ENCODE assay signal across 8 mouse cellular contexts in the genomic region with DNA sequence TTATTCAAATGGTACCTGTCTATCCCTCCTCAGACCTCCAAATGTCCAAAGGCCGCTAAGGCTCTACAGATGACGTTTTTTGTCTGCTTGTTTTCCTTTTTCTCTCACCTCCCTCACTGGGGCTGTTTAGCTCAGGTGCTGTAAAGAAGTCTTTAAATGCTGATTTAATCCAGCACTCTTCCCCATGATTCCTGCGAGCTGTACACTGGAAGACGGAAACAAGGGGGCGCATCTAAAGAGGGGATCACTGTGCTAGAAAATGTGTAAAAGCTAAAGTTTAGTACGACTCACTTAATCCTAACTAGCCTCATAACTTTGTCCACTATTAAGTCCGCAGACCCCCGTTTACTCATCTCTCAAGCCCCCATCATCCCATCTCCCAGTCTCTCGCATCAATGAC. TPM values are rescaled to one million over a fixed set of nuclear protein-coding genes. Genes with fewer than 3 reads are reported as not detected.
A peak's percentile ranks its signal among the peaks of the same experiment; 100 is the strongest.
DNase-seq lines count a peak whose midpoint lies in the region; ATAC-seq lines count a peak whose summit lies in the region.

No protein-coding gene starts in this region.

- H3K27me3 ChIP-seq in lung, embryonic 15.5 days = no peaks in the 10 kb centered on the region
- H3K27me3 ChIP-seq in embryonic facial prominence, embryonic 10.5 days (replicated peaks; ENCODE audit: low read depth, poor library complexity, severe bottlenecking) = no peaks in the 10 kb centered on the region
- no peaks in the 10 kb centered on the region for H3K27me3 ChIP-seq in intestine, embryonic 15.5 days (replicated peaks)
- H3K27me3 ChIP-seq in midbrain, embryonic 13.5 days = no peaks in the 10 kb centered on the region

- WGBS in lung, embryonic 15.5 days = 26% methylated on average over 9 of the region's 9 CpGs
- 27% methylated on average over 9 of the region's 9 CpGs for WGBS in embryonic facial prominence, embryonic 10.5 days
- 28% methylated on average over 9 of the region's 9 CpGs for WGBS in intestine, embryonic 15.5 days
- 21% methylated on average over 9 of the region's 9 CpGs for WGBS in midbrain, embryonic 13.5 days

- no peak for DNase-seq in lung, postnatal 4 days
- peak; percentile 7 for DNase-seq in embryonic facial prominence, embryonic 10.5 days (ENCODE audit: low spot score)
- no peak for DNase-seq in thymus, postnatal 36 days
- no peak for DNase-seq in T-cell, adult 2 months (ENCODE audit: low spot score)
- DNase-seq in right cerebral cortex, postnatal 36 days (ENCODE audit: low spot score in 2 of 2) = no peak

- no peaks in the 10 kb centered on the region for H3K9me3 ChIP-seq in lung, embryonic 15.5 days
- no peaks in the 10 kb centered on the region for H3K9me3 ChIP-seq in embryonic facial prominence, embryonic 10.5 days
- H3K9me3 ChIP-seq in intestine, embryonic 15.5 days = no peaks in the 10 kb centered on the region
- no peaks in the 10 kb centered on the region for H3K9me3 ChIP-seq in midbrain, embryonic 13.5 days

- peak overlapping the region; percentile 52 for H3K4me2 ChIP-seq in lung, embryonic 15.5 days
- peak overlapping the region; percentile 43 for H3K4me2 ChIP-seq in intestine, embryonic 15.5 days (replicated peaks)
- peak overlapping the region; percentile 52 for H3K4me2 ChIP-seq in midbrain, embryonic 13.5 days (replicated peaks)

- H3K27ac ChIP-seq in lung, embryonic 15.5 days = no peak overlapping the region
- peak overlapping the region; percentile 59; the same call in 1 of the 2 replicates for H3K27ac ChIP-seq in embryonic facial prominence, embryonic 10.5 days (replicated peaks)
- no peak overlapping the region for H3K27ac ChIP-seq in intestine, embryonic 15.5 days
- peak overlapping the region; percentile 14; the same call in 1 of the 2 replicates for H3K27ac ChIP-seq in midbrain, embryonic 13.5 days

- ATAC-seq in lung, embryonic 15.5 days (ENCODE audit: borderline replicate concordance, extremely low read depth, low FRiP score, low TSS enrichment) = peak; percentile 14; the same call in 1 of the 2 replicates
- peak; percentile 61 for ATAC-seq in intestine, embryonic 15.5 days
- ATAC-seq in midbrain, embryonic 13.5 days = no peak; the same call in 1 of the 2 replicates

- H3K4me1 ChIP-seq in lung, embryonic 15.5 days = no peaks in the 10 kb centered on the region
- H3K4me1 ChIP-seq in embryonic facial prominence, embryonic 10.5 days = no peaks in the 10 kb centered on the region
- no peaks in the 10 kb centered on the region for H3K4me1 ChIP-seq in intestine, embryonic 15.5 days (replicated peaks)
- H3K4me1 ChIP-seq in midbrain, embryonic 13.5 days (replicated peaks) = no peaks in the 10 kb centered on the region

- H3K36me3 ChIP-seq in lung, embryonic 15.5 days = no peaks in the 10 kb centered on the region
- H3K36me3 ChIP-seq in embryonic facial prominence, embryonic 10.5 days (replicated peaks) = no peaks in the 10 kb centered on the region
- no peaks in the 10 kb centered on the region for H3K36me3 ChIP-seq in intestine, embryonic 15.5 days
- no peaks in the 10 kb centered on the region for H3K36me3 ChIP-seq in midbrain, embryonic 13.5 days

- H3K4me3 ChIP-seq in lung, embryonic 15.5 days = peak overlapping the region; percentile 52
- peak overlapping the region; percentile 63 for H3K4me3 ChIP-seq in embryonic facial prominence, embryonic 10.5 days
- peak overlapping the region; percentile 45 for H3K4me3 ChIP-seq in intestine, embryonic 15.5 days (replicated peaks)
- H3K4me3 ChIP-seq in midbrain, embryonic 13.5 days (replicated peaks) = peak overlapping the region; percentile 48

- H3K9ac ChIP-seq in lung, embryonic 15.5 days = peak overlapping the region; percentile 42
- peak overlapping the region; percentile 30; the same call in 1 of the 2 replicates for H3K9ac ChIP-seq in intestine, embryonic 15.5 days
- peak overlapping the region; percentile 61; the same call in 1 of the 2 replicates for H3K9ac ChIP-seq in midbrain, embryonic 13.5 days (replicated peaks)

RNA-seq across cellular contexts. Expression of gene Zfp182, which starts 0.7 kb away (rescaled TPM):
- polyA plus RNA-seq in lung, embryonic 15.5 days (2015; fragmentation: Nextera tagmentation; extraction: Ambion mirVana) = 5.4 and 5.6 TPM in 2 replicates
- polyA plus RNA-seq in embryonic facial prominence, embryonic 10.5 days (2016; fragmentation: Nextera tagmentation; extraction: Ambion mirVana) = 5.3 and 5.6 TPM in 2 replicates
- polyA plus RNA-seq in intestine, embryonic 15.5 days (2015; fragmentation: Nextera tagmentation; extraction: Ambion mirVana) = 4.7 and 4.9 TPM in 2 replicates
- polyA plus RNA-seq in midbrain, embryonic 13.5 days (2015; fragmentation: Nextera tagmentation; extraction: Ambion mirVana) = 9.3 and 11.1 TPM in 2 replicates

RNA-seq across cellular contexts. Expression of gene Spaca5, which starts 6.7 kb away (rescaled TPM):
- not detected in 2 replicates for polyA plus RNA-seq in lung, embryonic 15.5 days (2015; fragmentation: Nextera tagmentation; extraction: Ambion mirVana)
- not detected in 2 replicates for polyA plus RNA-seq in embryonic facial prominence, embryonic 10.5 days (2016; fragmentation: Nextera tagmentation; extraction: Ambion mirVana)
- not detected in 2 replicates for polyA plus RNA-seq in intestine, embryonic 15.5 days (2015; fragmentation: Nextera tagmentation; extraction: Ambion mirVana)
- polyA plus RNA-seq in midbrain, embryonic 13.5 days (2015; fragmentation: Nextera tagmentation; extraction: Ambion mirVana) = not detected in 2 replicates

RNA-seq across cellular contexts. Expression of gene Zfp300, which starts 27.9 kb away (rescaled TPM):
- 1.3 and 1.4 TPM in 2 replicates for polyA plus RNA-seq in lung, embryonic 15.5 days (2015; fragmentation: Nextera tagmentation; extraction: Ambion mirVana)
- 1.5 and 1.9 TPM in 2 replicates for polyA plus RNA-seq in embryonic facial prominence, embryonic 10.5 days (2016; fragmentation: Nextera tagmentation; extraction: Ambion mirVana)
- polyA plus RNA-seq in intestine, embryonic 15.5 days (2015; fragmentation: Nextera tagmentation; extraction: Ambion mirVana) = 0.77 and 1.7 TPM in 2 replicates
- polyA plus RNA-seq in midbrain, embryonic 13.5 days (2015; fragmentation: Nextera tagmentation; extraction: Ambion mirVana) = 3.5 and 4.1 TPM in 2 replicates

RNA-seq across cellular contexts. Expression of gene Ssxa1, which starts 54.2 kb away (rescaled TPM):
- polyA plus RNA-seq in lung, embryonic 15.5 days (2015; fragmentation: Nextera tagmentation; extraction: Ambion mirVana) = not detected in 2 replicates
- not detected in 2 replicates for polyA plus RNA-seq in embryonic facial prominence, embryonic 10.5 days (2016; fragmentation: Nextera tagmentation; extraction: Ambion mirVana)
- not detected in 2 replicates for polyA plus RNA-seq in intestine, embryonic 15.5 days (2015; fragmentation: Nextera tagmentation; extraction: Ambion mirVana)
- polyA plus RNA-seq in midbrain, embryonic 13.5 days (2015; fragmentation: Nextera tagmentation; extraction: Ambion mirVana) = not detected in 2 replicates

Comparison
In these comparisons a context has a peak if more than half of its experiments do, and no peak if none do; other contexts are left out.
1. H3K27ac ChIP-seq: peak in embryonic facial prominence, embryonic 10.5 days (single experiment) and midbrain, embryonic 13.5 days (single experiment); none in lung, embryonic 15.5 days (single experiment) and intestine, embryonic 15.5 days (single experiment).
2. Peak in every context shown above with its lines, with median percentiles within 50 percentile points of each other: H3K4me2 ChIP-seq, H3K4me3 ChIP-seq and H3K9ac ChIP-seq.